Mouse (Mus musculus) bone marrow macrophage, adult 2 months (primary cell): Measurements from ENCODE around the gene Dkkl1.

Experiments
- CTCF ChIP-seq: IDR thresholded peaks from 2 replicates; pipeline ENCODE4 v1.5.1; 2012; ENCODE audit warnings: low read depth, mild to moderate bottlenecking, low read length, moderate library complexity
- POLR2A ChIP-seq: IDR thresholded peaks from 2 replicates; pipeline ENCODE4 v1.6.1; 2012; ENCODE audit warnings: mild to moderate bottlenecking, low read depth, low read length, borderline replicate concordance

DNA sequence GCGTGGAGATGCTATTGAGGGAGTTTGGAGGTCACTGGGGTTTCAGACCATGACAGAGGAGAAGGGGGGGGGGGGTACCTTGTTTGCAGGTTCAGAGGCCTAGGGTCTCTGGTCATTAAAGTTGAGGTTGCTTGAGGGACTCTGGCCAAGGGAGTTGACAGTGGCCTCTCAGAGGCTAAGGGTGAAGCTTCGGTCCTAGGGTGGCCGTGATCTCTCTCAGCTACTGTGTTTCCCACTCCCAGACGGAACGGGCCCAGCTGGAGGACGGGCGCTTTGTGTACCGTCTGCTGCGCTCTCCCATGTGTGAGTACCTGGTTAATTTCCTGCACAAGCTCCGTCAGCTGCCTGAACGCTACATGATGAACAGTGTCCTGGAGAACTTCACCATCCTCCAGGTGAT is 20.0 kb upstream of the Dkkl1 start:
- TF ChIP-seq CTCF (no peak), POLR2A (no peak)
